Mouse (Mus musculus): Measurements from ENCODE around the gene Kmt2c.

Kmt2c gene

GRCm38 (mm10) chr5:25383581-25383980 is 115.0 kb downstream of the Kmt2c start:
- DNase-seq (ENCODE audit: low read depth, low spot score) = no peak

- DNase-seq (ENCODE audit: low read depth, low spot score) = no peak
These were observed 119.4 kb downstream of the Kmt2c start for GRCm38 (mm10) chr5:25379188-25379587.

GRCm38 (mm10) chr5:25368420-25368819 is 130.2 kb downstream of the Kmt2c start:
- no peak for DNase-seq (ENCODE audit: low read depth, low spot score)

- DNase-seq (ENCODE audit: low read depth, low spot score) = no peak
These were observed 131.5 kb downstream of the Kmt2c start for GRCm38 (mm10) chr5:25367126-25367525.

- DNase-seq (ENCODE audit: low read depth, low spot score) = no peak
These were observed 145.1 kb downstream of the Kmt2c start for GRCm38 (mm10) chr5:25353509-25353908.

- no peak for DNase-seq (ENCODE audit: low read depth, low spot score)
These were observed 167.3 kb downstream of the Kmt2c start for GRCm38 (mm10) chr5:25331322-25331721.

GRCm38 (mm10) chr5:25313881-25314280 is 184.7 kb downstream of the Kmt2c start:
- no peak for DNase-seq (ENCODE audit: low read depth, low spot score)

- no peak for DNase-seq (ENCODE audit: low read depth, low spot score)
These were observed 188.4 kb downstream of the Kmt2c start for GRCm38 (mm10) chr5:25310226-25310625.

- DNase-seq (ENCODE audit: low read depth, low spot score) = no peak
These were observed 201.8 kb downstream of the Kmt2c start for GRCm38 (mm10) chr5:25296830-25297229.

GRCm38 (mm10) chr5:25283988-25284387 is 214.6 kb downstream of the Kmt2c start:
- DNase-seq (ENCODE audit: low read depth, low spot score) = no peak

GRCm38 (mm10) chr5:25276365-25276764 is 222.2 kb downstream of the Kmt2c start:
- DNase-seq (ENCODE audit: low read depth, low spot score) = no peak

- no peak for DNase-seq (ENCODE audit: low read depth, low spot score)
These were observed 223.0 kb downstream of the Kmt2c start for GRCm38 (mm10) chr5:25275629-25276028.

- DNase-seq (ENCODE audit: low read depth, low spot score) = no peak
These were observed 230.2 kb downstream of the Kmt2c start for GRCm38 (mm10) chr5:25268258-25268888.

- no peak for DNase-seq (ENCODE audit: low read depth, low spot score)
These were observed 236.3 kb downstream of the Kmt2c start for GRCm38 (mm10) chr5:25262266-25262665.

GRCm38 (mm10) chr5:25261452-25261851 is 237.1 kb downstream of the Kmt2c start:
- DNase-seq (ENCODE audit: low read depth, low spot score) = no peak

GRCm38 (mm10) chr5:25256686-25257085 is 241.9 kb downstream of the Kmt2c start:
- DNase-seq (ENCODE audit: low read depth, low spot score) = no peak

- DNase-seq (ENCODE audit: low read depth, low spot score) = no peak
These were observed 244.1 kb downstream of the Kmt2c start for GRCm38 (mm10) chr5:25254491-25254890.

- DNase-seq (ENCODE audit: low read depth, low spot score) = no peak
These were observed 245.6 kb downstream of the Kmt2c start for GRCm38 (mm10) chr5:25252825-25253544.

- DNase-seq (ENCODE audit: low read depth, low spot score) = no peak
These were observed 246.2 kb downstream of the Kmt2c start for GRCm38 (mm10) chr5:25252423-25252822.

GRCm38 (mm10) chr5:25247036-25247435 is 251.5 kb downstream of the Kmt2c start:
- no peak for DNase-seq (ENCODE audit: low read depth, low spot score)

- no peak for DNase-seq (ENCODE audit: low read depth, low spot score)
These were observed 252.1 kb downstream of the Kmt2c start for GRCm38 (mm10) chr5:25246473-25246865.

GRCm38 (mm10) chr5:25245806-25246472 is 252.6 kb downstream of the Kmt2c start:
- no peak for DNase-seq (ENCODE audit: low read depth, low spot score)

GRCm38 (mm10) chr5:25243101-25243500 is 255.5 kb downstream of the Kmt2c start:
- no peak for DNase-seq (ENCODE audit: low read depth, low spot score)
